Mouse (Mus musculus): Measurements from ENCODE around the gene Zfp609. TPM values are rescaled to one million over a fixed set of nuclear protein-coding genes. Genes with fewer than 3 reads are reported as not detected.

Zfp609 gene
- polyA plus RNA-seq, 1 experiment from 2014 or later, result 9.2 TPM

GRCm38 (mm10) chr9:65751906-65752305 is 75.5 kb downstream of the Zfp609 start:
- ATAC-seq (ENCODE audit: low FRiP score, low TSS enrichment) (no peak), DNase-seq (no peak)
- Histone ChIP-seq H3K27me3 (ENCODE audit: control insufficient read depth, insufficient read depth, low read length) (no peaks in the 10 kb centered on the region), H3K27ac (replicated peaks; ENCODE audit: low read depth, low read length) (no peak overlapping the region), H3K4me3 (replicated peaks; ENCODE audit: low read depth, low read length) (no peak overlapping the region), H3K36me3 (ENCODE audit: control insufficient read depth, insufficient read depth, low read length) (no peaks in the 10 kb centered on the region), H3K9ac (replicated peaks; ENCODE audit: low read length) (no peak overlapping the region), H3K9me3 (ENCODE audit: control insufficient read depth, low read length) (no peaks in the 10 kb centered on the region), H3K4me2 (ENCODE audit: low read length) (no peak overlapping the region), H3K4me1 (ENCODE audit: control insufficient read depth, insufficient read depth, low read length) (peaks cover 14% of the 10 kb centered on the region; the same call in 1 of the 2 replicates)
- WGBS, result 98% methylated on average over 7 of the region's 7 CpGs

GRCm38 (mm10) chr9:65748102-65748501 is 79.3 kb downstream of the Zfp609 start:
- no peak overlapping the region for H3K9ac ChIP-seq (replicated peaks; ENCODE audit: low read length)
- H3K36me3 ChIP-seq (ENCODE audit: control insufficient read depth, insufficient read depth, low read length), result no peaks in the 10 kb centered on the region
- 47% methylated on average over 4 of the region's 4 CpGs for WGBS
- H3K27me3 ChIP-seq (ENCODE audit: control insufficient read depth, insufficient read depth, low read length), result no peaks in the 10 kb centered on the region
- no peak overlapping the region for H3K27ac ChIP-seq (replicated peaks; ENCODE audit: low read depth, low read length)
- no peak overlapping the region for H3K4me3 ChIP-seq (replicated peaks; ENCODE audit: low read depth, low read length)
- ATAC-seq (ENCODE audit: low FRiP score, low TSS enrichment), result no peak
- H3K4me2 ChIP-seq (ENCODE audit: low read length), result no peak overlapping the region
- no peaks in the 10 kb centered on the region for H3K9me3 ChIP-seq (ENCODE audit: control insufficient read depth, low read length)
- peaks cover 43% of the 10 kb centered on the region for H3K4me1 ChIP-seq (ENCODE audit: control insufficient read depth, insufficient read depth, low read length)
- no peak for DNase-seq

GRCm38 (mm10) chr9:65746479-65746878 is 80.9 kb downstream of the Zfp609 start:
- peak overlapping the region; percentile 90; the same call in 1 of the 2 replicates for H3K27ac ChIP-seq (replicated peaks; ENCODE audit: low read depth, low read length)
- DNase-seq (no peak), ATAC-seq (ENCODE audit: low FRiP score, low TSS enrichment) (no peak)
- no peak overlapping the region for H3K4me2 ChIP-seq (ENCODE audit: low read length)
- no peak overlapping the region for H3K4me3 ChIP-seq (replicated peaks; ENCODE audit: low read depth, low read length)
- H3K4me1 ChIP-seq (ENCODE audit: control insufficient read depth, insufficient read depth, low read length), result peaks cover 49% of the 10 kb centered on the region
- H3K9ac ChIP-seq (replicated peaks; ENCODE audit: low read length), result no peak overlapping the region
- no peaks in the 10 kb centered on the region for H3K36me3 ChIP-seq (ENCODE audit: control insufficient read depth, insufficient read depth, low read length)
- no peaks in the 10 kb centered on the region for H3K27me3 ChIP-seq (ENCODE audit: control insufficient read depth, insufficient read depth, low read length)
- no peaks in the 10 kb centered on the region for H3K9me3 ChIP-seq (ENCODE audit: control insufficient read depth, low read length)
- WGBS, result 82% methylated on average over 2 of the region's 2 CpGs

GRCm38 (mm10) chr9:65745456-65745855 is 81.9 kb downstream of the Zfp609 start:
- H3K4me1 ChIP-seq (ENCODE audit: control insufficient read depth, insufficient read depth, low read length), result peaks cover 49% of the 10 kb centered on the region
- DNase-seq, result no peak

GRCm38 (mm10) chr9:65744171-65745082 is 82.9 kb downstream of the Zfp609 start:
- peaks cover 49% of the 10 kb centered on the region for H3K4me1 ChIP-seq (ENCODE audit: control insufficient read depth, insufficient read depth, low read length)
- 0 out of 2 replicates have a peak overlapping the region, but pooled peaks have one; percentile 4 for H3K9ac ChIP-seq (replicated peaks; ENCODE audit: low read length)
- peak overlapping the region; percentile 90 for H3K27ac ChIP-seq (replicated peaks; ENCODE audit: low read depth, low read length)
- 8% methylated on average over 4 of the region's 4 CpGs for WGBS
- no peaks in the 10 kb centered on the region for H3K36me3 ChIP-seq (ENCODE audit: control insufficient read depth, insufficient read depth, low read length)
- no peak overlapping the region for H3K4me3 ChIP-seq (replicated peaks; ENCODE audit: low read depth, low read length)
- no peaks in the 10 kb centered on the region for H3K9me3 ChIP-seq (ENCODE audit: control insufficient read depth, low read length)
- peak overlapping the region; percentile 17 for H3K4me2 ChIP-seq (ENCODE audit: low read length)
- DNase-seq (peak; percentile 87), ATAC-seq (ENCODE audit: low FRiP score, low TSS enrichment) (peak; percentile 86)
- no peaks in the 10 kb centered on the region for H3K27me3 ChIP-seq (ENCODE audit: control insufficient read depth, insufficient read depth, low read length)

More at GRCm38 (mm10) chr9:65745456-65745855, 81.9 kb downstream of the Zfp609 start:
- Histone ChIP-seq H3K9me3 (ENCODE audit: control insufficient read depth, low read length) (no peaks in the 10 kb centered on the region), H3K27ac (replicated peaks; ENCODE audit: low read depth, low read length) (peak overlapping the region; percentile 90), H3K27me3 (ENCODE audit: control insufficient read depth, insufficient read depth, low read length) (no peaks in the 10 kb centered on the region), H3K4me2 (ENCODE audit: low read length) (no peak overlapping the region), H3K36me3 (ENCODE audit: control insufficient read depth, insufficient read depth, low read length) (no peaks in the 10 kb centered on the region), H3K4me3 (replicated peaks; ENCODE audit: low read depth, low read length) (no peak overlapping the region), H3K9ac (replicated peaks; ENCODE audit: low read length) (peak overlapping the region; percentile 17; the same call in 1 of the 2 replicates)
- 57% methylated on average over 5 of the region's 5 CpGs for WGBS
- no peak for ATAC-seq (ENCODE audit: low FRiP score, low TSS enrichment)

- DNase-seq, result no peak
- Histone ChIP-seq H3K27ac (replicated peaks; ENCODE audit: low read depth, low read length) (peak overlapping the region; percentile 90), H3K9ac (replicated peaks; ENCODE audit: low read length) (0 out of 2 replicates have a peak overlapping the region, but pooled peaks have one; percentile 4), H3K9me3 (ENCODE audit: control insufficient read depth, low read length) (no peaks in the 10 kb centered on the region), H3K4me2 (ENCODE audit: low read length) (peak overlapping the region; percentile 17; the same call in 1 of the 2 replicates), H3K27me3 (ENCODE audit: control insufficient read depth, insufficient read depth, low read length) (no peaks in the 10 kb centered on the region), H3K4me3 (replicated peaks; ENCODE audit: low read depth, low read length) (no peak overlapping the region), H3K4me1 (ENCODE audit: control insufficient read depth, insufficient read depth, low read length) (peaks cover 49% of the 10 kb centered on the region), H3K36me3 (ENCODE audit: control insufficient read depth, insufficient read depth, low read length) (no peaks in the 10 kb centered on the region)
- ATAC-seq (ENCODE audit: low FRiP score, low TSS enrichment), result no peak
These were observed 83.6 kb downstream of the Zfp609 start for GRCm38 (mm10) chr9:65743809-65744170.

GRCm38 (mm10) chr9:65743322-65743721 is 84.0 kb downstream of the Zfp609 start:
- H3K4me2 ChIP-seq (ENCODE audit: low read length), result no peak overlapping the region
- no peak overlapping the region for H3K4me3 ChIP-seq (replicated peaks; ENCODE audit: low read depth, low read length)
- no peak for ATAC-seq (ENCODE audit: low FRiP score, low TSS enrichment)

GRCm38 (mm10) chr9:65742777-65743176 is 84.6 kb downstream of the Zfp609 start:
- Histone ChIP-seq H3K4me2 (ENCODE audit: low read length) (no peak overlapping the region), H3K9me3 (ENCODE audit: control insufficient read depth, low read length) (no peaks in the 10 kb centered on the region), H3K4me1 (ENCODE audit: control insufficient read depth, insufficient read depth, low read length) (peaks cover 42% of the 10 kb centered on the region), H3K27me3 (ENCODE audit: control insufficient read depth, insufficient read depth, low read length) (no peaks in the 10 kb centered on the region), H3K9ac (replicated peaks; ENCODE audit: low read length) (no peak overlapping the region), H3K4me3 (replicated peaks; ENCODE audit: low read depth, low read length) (no peak overlapping the region), H3K36me3 (ENCODE audit: control insufficient read depth, insufficient read depth, low read length) (no peaks in the 10 kb centered on the region), H3K27ac (replicated peaks; ENCODE audit: low read depth, low read length) (0 out of 2 replicates have a peak overlapping the region, but pooled peaks have one; percentile 90)
- 93% methylated on average over 3 of the region's 3 CpGs for WGBS
- no peak for DNase-seq
- ATAC-seq (ENCODE audit: low FRiP score, low TSS enrichment), result no peak

More at GRCm38 (mm10) chr9:65743322-65743721, 84.0 kb downstream of the Zfp609 start:
- no peaks in the 10 kb centered on the region for H3K36me3 ChIP-seq (ENCODE audit: control insufficient read depth, insufficient read depth, low read length)
- H3K27me3 ChIP-seq (ENCODE audit: control insufficient read depth, insufficient read depth, low read length), result no peaks in the 10 kb centered on the region
- H3K4me1 ChIP-seq (ENCODE audit: control insufficient read depth, insufficient read depth, low read length), result peaks cover 45% of the 10 kb centered on the region
- no peak for DNase-seq
- peak overlapping the region; percentile 90 for H3K27ac ChIP-seq (replicated peaks; ENCODE audit: low read depth, low read length)
- H3K9ac ChIP-seq (replicated peaks; ENCODE audit: low read length), result no peak overlapping the region
- no peaks in the 10 kb centered on the region for H3K9me3 ChIP-seq (ENCODE audit: control insufficient read depth, low read length)

Data from midbrain, embryonic 14.5 days (tissue).